Mouse (Mus musculus) megakaryocyte, embryonic 14.5 days (primary cell): ENCODE results near the gene Sh2b3. TPM values are rescaled to one million over a fixed set of nuclear protein-coding genes. Genes with fewer than 3 reads are reported as not detected.

Source experiments
- H3K27me3 ChIP-seq: replicated peaks from 2 replicates; pipeline ENCODE3; 2012; ENCODE audit warnings: inconsistent platforms
- H3K36me3 ChIP-seq: replicated peaks from 2 replicates; pipeline ENCODE3; 2012; ENCODE audit warnings: low read length, inconsistent platforms, mixed read lengths
- H3K4me1 ChIP-seq: 2 replicates; pipeline ENCODE4 v1.6.1; 2012; ENCODE audit warnings: inconsistent platforms
- H3K4me3 ChIP-seq: replicated peaks from 2 replicates; pipeline ENCODE3; 2012; ENCODE audit warnings: moderate library complexity, mild to moderate bottlenecking, inconsistent platforms
- H3K9me3 ChIP-seq: 2 replicates; pipeline ENCODE4 v1.6.1; 2012; ENCODE audit warnings: inconsistent platforms
- FLI1 ChIP-seq: IDR thresholded peaks from 2 replicates; pipeline ENCODE4 v1.6.1; 2012; ENCODE audit warnings: low read length, inconsistent platforms, mixed read lengths
- GATA1 ChIP-seq: IDR thresholded peaks from 3 replicates; pipeline ENCODE4 v1.6.1; 2012; ENCODE audit warnings: mixed read lengths, low read length, inconsistent platforms, borderline replicate concordance
- polyA plus RNA-seq: library from polyadenylated mRNA; stranded (reverse); fragments of >175 nt; gene quantifications from 2 replicates; pipeline ENCODE4 v1.2.3, GENCODE M21; 2012; ENCODE audit warnings: low replicate concordance; ENCODE audit not compliant: insufficient read depth

Gene Sh2b3
- polyA plus RNA-seq, 1 experiment: 156 TPM

- Histone ChIP-seq H3K9me3 (peaks cover 3% of the 10 kb centered on the region; the same call in 1 of the 2 replicates), H3K36me3 (peaks cover 7% of the 10 kb centered on the region), H3K27me3 (peaks cover 24% of the 10 kb centered on the region), H3K4me1 (peaks cover 77% of the 10 kb centered on the region), H3K4me3 (no peak overlapping the region)
- TF ChIP-seq GATA1 (no peak), FLI1 (no peak)
Measured at GRCm38 (mm10) chr5:121846322-121846721, 8.9 kb upstream of the Sh2b3 start.

DNA sequence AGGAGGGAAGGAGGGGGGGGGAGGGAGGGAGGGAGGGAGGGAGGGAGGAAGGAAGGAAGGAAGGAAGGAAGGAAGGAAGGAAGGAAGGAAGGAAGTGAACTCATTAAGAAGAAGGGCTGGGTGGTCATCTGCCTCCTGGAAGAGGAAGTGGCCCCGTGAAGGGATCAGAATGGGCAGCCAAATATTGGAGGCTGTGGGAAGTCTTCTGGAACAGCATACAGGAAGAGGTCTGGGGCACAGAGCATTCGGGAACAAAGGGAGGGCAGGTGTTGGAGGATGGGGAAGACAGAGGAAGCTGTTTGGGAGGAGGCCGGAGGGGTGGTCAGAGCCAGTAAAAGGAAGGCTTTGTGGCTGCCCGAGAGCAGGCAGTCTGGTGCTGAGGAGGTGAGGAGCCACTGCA is 7.9 kb upstream of the Sh2b3 start:
- Histone ChIP-seq H3K4me3 (peak overlapping the region; percentile 65), H3K9me3 (peaks cover 11% of the 10 kb centered on the region; the same call in 1 of the 2 replicates), H3K36me3 (no peaks in the 10 kb centered on the region), H3K4me1 (peaks cover 68% of the 10 kb centered on the region), H3K27me3 (peaks cover 26% of the 10 kb centered on the region)
- TF ChIP-seq FLI1: no peak
- no peak for TF ChIP-seq GATA1

GRCm38 (mm10) chr5:121843138-121843905 is 5.9 kb upstream of the Sh2b3 start:
- TF ChIP-seq FLI1 (no peak), GATA1 (no peak)
- peak overlapping the region; percentile 92 for H3K4me3 ChIP-seq

GRCm38 (mm10) chr5:121842665-121843118 is 5.2 kb upstream of the Sh2b3 start:
- Histone ChIP-seq H3K27me3 (peaks cover 46% of the 10 kb centered on the region), H3K9me3 (peaks cover 13% of the 10 kb centered on the region; the same call in 1 of the 2 replicates), H3K4me3 (peak overlapping the region; percentile 92), H3K36me3 (no peaks in the 10 kb centered on the region), H3K4me1 (peaks cover 71% of the 10 kb centered on the region)
- no peak for TF ChIP-seq GATA1
- TF ChIP-seq FLI1: no peak

More at GRCm38 (mm10) chr5:121843138-121843905, 5.9 kb upstream of the Sh2b3 start:
- peaks cover 69% of the 10 kb centered on the region for H3K4me1 ChIP-seq
- peaks cover 41% of the 10 kb centered on the region for H3K27me3 ChIP-seq
- no peaks in the 10 kb centered on the region for H3K36me3 ChIP-seq
- H3K9me3 ChIP-seq: peaks cover 13% of the 10 kb centered on the region; the same call in 1 of the 2 replicates

GRCm38 (mm10) chr5:121841973-121842372 is 4.5 kb upstream of the Sh2b3 start:
- Histone ChIP-seq H3K9me3 (peaks cover 13% of the 10 kb centered on the region; the same call in 1 of the 2 replicates), H3K27me3 (peaks cover 50% of the 10 kb centered on the region), H3K36me3 (no peaks in the 10 kb centered on the region), H3K4me1 (peaks cover 73% of the 10 kb centered on the region), H3K4me3 (peak overlapping the region; percentile 92)
- TF ChIP-seq FLI1: no peak
- TF ChIP-seq GATA1: no peak

- Histone ChIP-seq H3K36me3 (no peaks in the 10 kb centered on the region), H3K4me1 (peaks cover 69% of the 10 kb centered on the region), H3K9me3 (peaks cover 13% of the 10 kb centered on the region; the same call in 1 of the 2 replicates), H3K27me3 (peaks cover 50% of the 10 kb centered on the region), H3K4me3 (no peak overlapping the region)
- TF ChIP-seq GATA1 (no peak), FLI1 (no peak)
Measured at GRCm38 (mm10) chr5:121841516-121841915, 4.1 kb upstream of the Sh2b3 start.

- TF ChIP-seq FLI1 (no peak), GATA1 (no peak)
- H3K4me3 ChIP-seq: peak overlapping the region; percentile 95
- H3K9me3 ChIP-seq: peaks cover 13% of the 10 kb centered on the region; the same call in 1 of the 2 replicates
- peaks cover 15% of the 10 kb centered on the region for H3K36me3 ChIP-seq
- peaks cover 69% of the 10 kb centered on the region for H3K4me1 ChIP-seq
- H3K27me3 ChIP-seq: peaks cover 47% of the 10 kb centered on the region
Measured at GRCm38 (mm10) chr5:121839128-121839473, 1.7 kb upstream of the Sh2b3 start.

DNA sequence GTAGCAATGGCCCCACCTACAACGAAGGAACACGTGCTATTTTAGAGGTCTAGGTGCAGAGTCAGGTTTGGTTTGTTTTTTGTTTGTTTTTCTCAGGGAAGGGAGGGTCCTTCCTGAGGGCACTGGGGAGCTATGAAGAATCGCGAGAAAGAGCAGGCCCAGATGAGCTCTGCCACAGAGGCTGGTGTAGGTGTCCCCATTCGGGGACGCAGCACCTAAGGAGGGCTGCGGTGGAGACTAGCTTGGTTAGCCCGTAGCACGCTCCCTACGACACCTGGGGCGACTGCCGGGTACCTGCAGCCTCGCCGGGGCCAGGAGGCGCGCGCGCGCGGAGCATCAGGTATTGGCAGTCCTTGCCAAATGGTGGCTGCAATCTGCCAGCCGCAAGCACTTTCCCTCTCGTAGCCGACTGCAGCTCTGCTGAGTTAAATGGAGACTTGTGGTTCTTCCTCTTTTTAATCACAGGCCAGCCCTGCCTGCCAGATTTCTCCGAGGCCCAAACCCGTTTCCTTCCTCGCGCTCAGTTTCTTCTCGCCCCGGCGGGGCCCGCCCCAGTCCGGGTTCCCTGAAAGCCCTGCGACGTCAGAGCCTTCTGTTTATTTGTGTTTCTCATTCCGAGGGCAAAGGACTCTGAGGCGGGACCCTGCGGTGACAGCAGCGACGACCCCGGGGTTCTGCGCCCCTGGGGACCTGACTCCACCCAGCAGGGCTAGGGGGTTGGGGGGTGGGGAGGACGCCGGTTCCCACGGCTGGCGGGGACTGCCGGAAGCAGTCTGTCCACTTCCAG is 1.1 kb upstream of the Sh2b3 start:
- peaks cover 13% of the 10 kb centered on the region; the same call in 1 of the 2 replicates for H3K9me3 ChIP-seq
- H3K4me3 ChIP-seq: peak overlapping the region; percentile 95
- TF ChIP-seq FLI1 (no peak), GATA1 (no peak)
- H3K36me3 ChIP-seq: peaks cover 16% of the 10 kb centered on the region
- peaks cover 69% of the 10 kb centered on the region for H3K4me1 ChIP-seq
- H3K27me3 ChIP-seq: peaks cover 41% of the 10 kb centered on the region

DNA sequence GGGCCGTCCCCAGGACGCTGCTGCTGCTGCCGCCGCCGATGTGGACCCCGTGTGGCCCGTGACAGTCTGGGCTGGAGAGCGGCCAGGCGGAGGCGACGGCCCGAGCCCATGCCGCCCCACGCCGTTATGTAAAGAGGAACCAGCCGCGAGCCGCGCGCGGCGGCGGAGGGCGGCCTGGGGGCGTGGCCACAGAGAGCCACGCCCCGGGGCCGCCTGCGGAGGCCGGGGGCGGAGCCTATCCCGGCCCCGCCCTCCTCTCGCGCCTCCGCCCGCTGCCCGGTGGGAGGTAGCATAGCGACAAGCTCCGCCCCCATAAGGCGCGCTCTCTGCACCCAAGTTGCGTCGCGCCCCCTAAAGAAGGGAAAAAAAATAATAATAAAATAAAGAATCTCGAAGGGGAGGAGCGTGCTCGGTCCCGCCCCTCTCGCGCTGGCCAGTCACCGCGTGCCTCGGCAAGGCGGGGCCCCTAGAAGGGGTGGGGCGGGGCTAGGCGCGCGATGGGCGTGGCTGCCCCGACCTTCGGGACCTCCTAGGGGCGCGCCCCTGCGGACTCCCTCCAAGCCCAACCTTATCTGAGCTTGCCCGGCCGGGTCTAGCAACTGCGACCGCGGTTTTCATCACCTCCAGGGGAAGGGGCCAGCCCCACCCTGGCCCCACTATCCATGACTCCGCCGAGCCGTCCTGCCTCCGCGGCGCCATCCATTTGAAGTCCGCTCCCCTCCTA is 592 bp downstream of the Sh2b3 start:
- H3K9me3 ChIP-seq: peaks cover 13% of the 10 kb centered on the region; the same call in 1 of the 2 replicates
- TF ChIP-seq FLI1 (no peak), GATA1 (no peak)
- peak overlapping the region; percentile 95 for H3K4me3 ChIP-seq
- H3K27me3 ChIP-seq: peaks cover 30% of the 10 kb centered on the region
- peaks cover 69% of the 10 kb centered on the region for H3K4me1 ChIP-seq
- peaks cover 28% of the 10 kb centered on the region for H3K36me3 ChIP-seq
